In genomic region chr9:22258784-22259183, GRCm38 (mm10) we compare ENCODE assay signal across 9 mouse cellular contexts. TPM values are rescaled to one million over a fixed set of nuclear protein-coding genes. Genes with fewer than 3 reads are reported as not detected.
DNase-seq lines count a peak whose midpoint lies in the region; ATAC-seq and TF ChIP-seq lines count a peak whose summit lies in the region.
"Had no signal": no experiment of that assay in that cellular context is flagged by ENCODE, and none has a peak within 500 bp of the region (broad histone marks: within the 10 kb centered on the region; RNA-seq: fewer than 3 reads in every experiment).

No protein-coding gene starts in this region.

- peaks cover 15% of the 10 kb centered on the region for H3K79me3 ChIP-seq in C2C12 (ENCODE audit: low read depth)

- peaks cover 3% of the 10 kb centered on the region; the same call in 1 of the 2 replicates for H3K9me3 ChIP-seq in erythroblast, embryonic 14.5 days (ENCODE audit: control insufficient read depth, low read length)
- peaks cover 3% of the 10 kb centered on the region; the same call in 1 of the 2 replicates for H3K9me3 ChIP-seq in forebrain, embryonic 16.5 days (ENCODE audit: control insufficient read depth, low read length)
- H3K9me3 ChIP-seq in liver, embryonic 15.5 days (replicated peaks) = no peaks in the 10 kb centered on the region

- peak overlapping the region; percentile 74 for H3K4me2 ChIP-seq in forebrain, embryonic 16.5 days (ENCODE audit: low read length)
- peak overlapping the region; percentile 87 for H3K4me2 ChIP-seq in liver, embryonic 15.5 days

- H3ac ChIP-seq in C2C12 (ENCODE audit: control insufficient read depth, insufficient read length, low read depth) = peak overlapping the region; percentile 90

- H3K79me2 ChIP-seq in C2C12 (ENCODE audit: control insufficient read depth, insufficient read depth) = peaks cover 47% of the 10 kb centered on the region

- no peak overlapping the region; the same call in 1 of the 2 replicates for H3K9ac ChIP-seq in forebrain, embryonic 16.5 days (replicated peaks; ENCODE audit: low read depth, low read length)
- H3K9ac ChIP-seq in liver, embryonic 15.5 days = peak overlapping the region; percentile 67; the same call in 1 of the 2 replicates

- no peak overlapping the region for H3K27ac ChIP-seq in forebrain, embryonic 16.5 days (ENCODE audit: low read length)
- no peak overlapping the region for H3K27ac ChIP-seq in liver, embryonic 15.5 days (replicated peaks)

- no peaks in the 10 kb centered on the region for H3K27me3 ChIP-seq in erythroblast, embryonic 14.5 days (ENCODE audit: control insufficient read depth)
- H3K27me3 ChIP-seq in C2C12 (ENCODE audit: control insufficient read depth, insufficient read depth, insufficient read length) = no peaks in the 10 kb centered on the region
- 0 out of 2 replicates have a peak, but pooled peaks cover 2% of the 10 kb centered on the region for H3K27me3 ChIP-seq in forebrain, embryonic 16.5 days (replicated peaks; ENCODE audit: control insufficient read depth, insufficient read depth, low read length)
- H3K27me3 ChIP-seq in liver, embryonic 15.5 days = no peaks in the 10 kb centered on the region

- TF ChIP-seq CTCF in C2C12 (IDR thresholded peaks at IDR 0.05; ENCODE audit: control insufficient read depth, insufficient read depth, insufficient read length) = no peak

- ATAC-seq in erythroblast, adult 5-6 weeks (replicated peaks; ENCODE audit: low FRiP score, poor library complexity, severe bottlenecking) = no peak
- ATAC-seq in forebrain, embryonic 16.5 days = no peak
- no peak for ATAC-seq in liver, embryonic 15.5 days (ENCODE audit: insufficient read depth)

- 86% methylated on average over 8 of the region's 8 CpGs for WGBS in forebrain, embryonic 16.5 days
- WGBS in liver, embryonic 15.5 days (ENCODE audit: insufficient replicate concordance) = 75% methylated on average over 8 of the region's 8 CpGs

- peaks cover 17% of the 10 kb centered on the region for H3K36me3 ChIP-seq in erythroblast, embryonic 14.5 days (ENCODE audit: control insufficient read depth)
- H3K36me3 ChIP-seq in C2C12 (ENCODE audit: control insufficient read depth, insufficient read depth) = peaks cover 27% of the 10 kb centered on the region
- H3K36me3 ChIP-seq in forebrain, embryonic 16.5 days (ENCODE audit: control insufficient read depth, insufficient read depth) = peaks cover 15% of the 10 kb centered on the region
- peaks cover 17% of the 10 kb centered on the region for H3K36me3 ChIP-seq in liver, embryonic 15.5 days (replicated peaks)

- no peak for DNase-seq in urinary bladder, adult 18-20 months (ENCODE audit: low spot score in 2 of 2)
- no peak for DNase-seq in urinary bladder, postnatal 10 days (ENCODE audit: low spot score)
- no peak for DNase-seq in cerebellum, adult 8-10 months

- peaks cover 13% of the 10 kb centered on the region for H3K4me1 ChIP-seq in erythroblast, embryonic 14.5 days (ENCODE audit: control insufficient read depth)
- H3K4me1 ChIP-seq in forebrain, embryonic 16.5 days (replicated peaks; ENCODE audit: control insufficient read depth, insufficient read depth, low read length) = 0 out of 2 replicates have a peak, but pooled peaks cover 4% of the 10 kb centered on the region
- peaks cover 17% of the 10 kb centered on the region for H3K4me1 ChIP-seq in liver, embryonic 15.5 days (replicated peaks)

- H3K4me3 ChIP-seq in erythroblast, embryonic 14.5 days (replicated peaks) = peak overlapping the region; percentile 75
- peak overlapping the region; percentile 72 for H3K4me3 ChIP-seq in C2C12 (ENCODE audit: insufficient read depth, poor library complexity, severe bottlenecking)
- H3K4me3 ChIP-seq in forebrain, embryonic 16.5 days (replicated peaks; ENCODE audit: low read length) = peak overlapping the region; percentile 70
- peak overlapping the region; percentile 69 for H3K4me3 ChIP-seq in liver, embryonic 15.5 days (replicated peaks)

TF ChIP-seq in C2C12, 6 proteins besides CTCF, POLR2A, EP300 and RAD21:
- TF ChIP-seq USF1 (IDR thresholded peaks at IDR 0.05; ENCODE audit: low read depth) = no peak
- TF ChIP-seq FOSL1 (IDR thresholded peaks at IDR 0.05; ENCODE audit: insufficient read depth, low read length, poor library complexity, severe bottlenecking) = no peak
- TF ChIP-seq MYOG (IDR thresholded peaks at IDR 0.05; ENCODE audit: control insufficient read depth, extremely low read depth, insufficient read length) = no peak
- no peak for TF ChIP-seq CEBPB (IDR thresholded peaks at IDR 0.05; ENCODE audit: low read depth)
- TF ChIP-seq MYOD1 (IDR thresholded peaks at IDR 0.05; ENCODE audit: control insufficient read depth, insufficient read length, low read depth) = no peak
- TF ChIP-seq MAX (IDR thresholded peaks at IDR 0.05) = no peak

RNA-seq across cellular contexts. Expression of gene Zfp599, which starts 0.9 kb away (rescaled TPM):
- polyA plus RNA-seq in erythroblast, embryonic 14.5 days (2012) = not detected in 2 replicates
- total RNA-seq in erythroblast, adult 5-6 weeks (2015; ENCODE audit: low replicate concordance) = 0.96 and 4.0 TPM in 2 replicates
- 0.17 TPM in 1 of 2 replicates, not detected in the other for total RNA-seq in erythroblast, adult 5-6 weeks (2017; ENCODE audit: low replicate concordance)
- 0.76 TPM for polyA plus RNA-seq in C2C12 (2012; fragmentation: generic; extraction: Trizol)
- 12.6 and 12.9 TPM in 2 replicates for polyA plus RNA-seq in forebrain, embryonic 16.5 days (2015; fragmentation: Nextera tagmentation; extraction: Ambion mirVana)
- 1.2 and 1.4 TPM in 2 replicates for polyA plus RNA-seq in liver, embryonic 15.5 days (2015; fragmentation: Nextera tagmentation; extraction: Ambion mirVana)
- polyA plus RNA-seq: liver, adult 2 months had no signal

RNA-seq across cellular contexts. Expression of gene Zfp809, which starts 33.3 kb away (rescaled TPM):
- polyA plus RNA-seq in erythroblast, embryonic 14.5 days (2012) = 0.06 TPM in 1 of 2 replicates, not detected in the other
- 6.5 and 25.4 TPM in 2 replicates for total RNA-seq in erythroblast, adult 5-6 weeks (2015; ENCODE audit: low replicate concordance)
- total RNA-seq in erythroblast, adult 5-6 weeks (2017; ENCODE audit: low replicate concordance) = 11.0 and 14.8 TPM in 2 replicates
- 4.5 TPM for polyA plus RNA-seq in C2C12 (2012; fragmentation: generic; extraction: Trizol)
- polyA plus RNA-seq in forebrain, embryonic 16.5 days (2015; fragmentation: Nextera tagmentation; extraction: Ambion mirVana) = 10.1 and 10.9 TPM in 2 replicates
- 6.8 and 7.4 TPM in 2 replicates for polyA plus RNA-seq in liver, embryonic 15.5 days (2015; fragmentation: Nextera tagmentation; extraction: Ambion mirVana)

RNA-seq across cellular contexts. Expression of gene Zfp810, which starts 48.7 kb away (rescaled TPM):
- polyA plus RNA-seq in erythroblast, embryonic 14.5 days (2012) = 0.05 and 0.07 TPM in 2 replicates
- 0.63 and 4.0 TPM in 2 replicates for total RNA-seq in erythroblast, adult 5-6 weeks (2015; ENCODE audit: low replicate concordance)
- 0.43 and 3.2 TPM in 2 replicates for total RNA-seq in erythroblast, adult 5-6 weeks (2017; ENCODE audit: low replicate concordance)
- 1.5 TPM for polyA plus RNA-seq in C2C12 (2012; fragmentation: generic; extraction: Trizol)
- 35.0 and 36.1 TPM in 2 replicates for polyA plus RNA-seq in forebrain, embryonic 16.5 days (2015; fragmentation: Nextera tagmentation; extraction: Ambion mirVana)
- 2.5 and 2.7 TPM in 2 replicates for polyA plus RNA-seq in liver, embryonic 15.5 days (2015; fragmentation: Nextera tagmentation; extraction: Ambion mirVana)
